Mouse (Mus musculus) thymus, adult 2 months (tissue): Measurements from ENCODE around the gene Ankrd22.

Experiments
- CTCF ChIP-seq: fragments of 200-500 bp; IDR thresholded peaks from 2 replicates; pipeline ENCODE4 v1.5.1; 2012; ENCODE audit warnings: mild to moderate bottlenecking, control low read depth, low read length, moderate library complexity, borderline replicate concordance; ENCODE audit not compliant: control insufficient read depth, poor library complexity, insufficient read depth; ENCODE audit errors: extremely low read depth
- POLR2A ChIP-seq: fragments of 200-500 bp; IDR thresholded peaks from 2 replicates; pipeline ENCODE4 v1.6.1; 2012; ENCODE audit warnings: mild to moderate bottlenecking, low read length, control low read depth, moderate library complexity; ENCODE audit not compliant: control insufficient read depth, poor library complexity, insufficient read depth; ENCODE audit errors: extremely low read depth

DNA sequence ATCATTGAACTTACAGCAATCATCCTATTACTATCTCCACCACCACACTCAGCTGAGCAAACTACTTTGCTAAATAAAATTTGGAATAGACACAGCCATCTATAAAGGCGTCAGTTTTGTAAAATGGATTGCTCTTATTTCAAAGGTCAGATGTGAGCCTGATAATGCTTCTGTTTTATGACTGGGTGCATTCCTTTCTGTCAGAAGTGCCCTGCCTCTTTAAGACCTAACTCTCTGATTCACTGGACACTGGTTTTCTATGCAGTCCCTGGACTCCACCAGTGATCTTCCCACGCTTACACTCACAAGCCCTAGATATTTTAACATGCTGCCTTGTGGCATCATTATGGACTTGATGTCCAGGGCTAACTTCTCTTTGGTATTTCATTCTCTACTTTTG lies 87.7 kb downstream of the Ankrd22 start:
- TF ChIP-seq CTCF (no peak), POLR2A (no peak)
